Mouse (Mus musculus) lung, adult 2 months (tissue): ENCODE measurements around the gene Hexim2.

Source experiments
- CTCF ChIP-seq: fragments of 200-500 bp; IDR thresholded peaks from 2 replicates; pipeline ENCODE4 v1.5.1; 2011; ENCODE audit warnings: mild to moderate bottlenecking, low read length, control low read depth; ENCODE audit not compliant: insufficient read depth
- POLR2A ChIP-seq: fragments of 200-500 bp; IDR thresholded peaks from 2 replicates; pipeline ENCODE4 v1.6.1; 2011; ENCODE audit warnings: low read depth, mild to moderate bottlenecking, control low read depth, low read length, borderline replicate concordance; ENCODE audit errors: extremely low read depth

DNA sequence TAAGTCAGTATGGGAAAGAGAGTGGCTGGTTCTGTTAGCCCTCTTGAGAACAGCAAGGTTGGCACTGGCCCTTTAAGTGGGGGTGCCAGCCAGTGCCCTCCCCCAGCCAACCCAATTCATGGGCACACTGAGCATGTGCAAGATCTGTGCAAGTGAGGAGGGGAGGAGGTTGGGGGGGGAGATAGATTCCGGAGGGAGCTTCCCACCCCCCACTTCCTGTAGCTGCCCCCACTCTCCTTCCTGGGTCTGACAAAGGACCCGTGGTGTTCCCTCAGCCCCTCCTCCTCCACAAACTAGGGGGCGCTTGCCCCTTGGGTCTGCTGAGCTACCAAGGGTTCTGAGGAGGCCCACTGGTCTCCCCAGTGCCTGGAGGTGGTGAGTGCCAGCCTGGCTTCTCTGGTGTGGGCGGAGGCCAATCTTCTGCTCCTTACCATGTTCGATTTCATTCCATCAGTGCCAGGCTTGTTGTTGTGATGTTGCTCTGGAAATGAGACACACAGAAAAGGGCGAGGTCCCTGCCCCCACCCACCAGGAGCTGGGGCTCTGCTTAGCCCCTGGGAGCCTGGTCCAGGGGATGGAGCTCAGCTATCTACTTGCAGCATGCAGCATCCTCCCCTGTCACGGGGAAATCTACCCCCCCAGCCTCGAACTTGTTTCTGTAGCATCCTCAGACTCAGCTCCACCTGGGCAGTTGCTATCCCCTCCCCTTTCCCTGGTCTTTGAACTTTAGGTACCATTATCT is 10.4 kb downstream of the Hexim2 start:
- no peak for TF ChIP-seq CTCF
- no peak; the same call in 1 of the 2 replicates for TF ChIP-seq POLR2A
